Mouse (Mus musculus) kidney, adult 2 months (tissue): ENCODE data around the gene Tekt5.

Experiments
- CTCF ChIP-seq: fragments of 200-500 bp; conservative IDR thresholded peaks from 2 replicates; pipeline ENCODE4 v1.5.1; 2011; ENCODE audit warnings: low read depth, mild to moderate bottlenecking, control low read depth, low read length, moderate library complexity, mixed read lengths; ENCODE audit not compliant: insufficient read depth, insufficient read length
- POLR2A ChIP-seq: fragments of 200-500 bp; IDR thresholded peaks from one replicate; pipeline ENCODE4 v1.6.1; 2011; ENCODE audit warnings: low read depth, low read length, control low read depth

DNA sequence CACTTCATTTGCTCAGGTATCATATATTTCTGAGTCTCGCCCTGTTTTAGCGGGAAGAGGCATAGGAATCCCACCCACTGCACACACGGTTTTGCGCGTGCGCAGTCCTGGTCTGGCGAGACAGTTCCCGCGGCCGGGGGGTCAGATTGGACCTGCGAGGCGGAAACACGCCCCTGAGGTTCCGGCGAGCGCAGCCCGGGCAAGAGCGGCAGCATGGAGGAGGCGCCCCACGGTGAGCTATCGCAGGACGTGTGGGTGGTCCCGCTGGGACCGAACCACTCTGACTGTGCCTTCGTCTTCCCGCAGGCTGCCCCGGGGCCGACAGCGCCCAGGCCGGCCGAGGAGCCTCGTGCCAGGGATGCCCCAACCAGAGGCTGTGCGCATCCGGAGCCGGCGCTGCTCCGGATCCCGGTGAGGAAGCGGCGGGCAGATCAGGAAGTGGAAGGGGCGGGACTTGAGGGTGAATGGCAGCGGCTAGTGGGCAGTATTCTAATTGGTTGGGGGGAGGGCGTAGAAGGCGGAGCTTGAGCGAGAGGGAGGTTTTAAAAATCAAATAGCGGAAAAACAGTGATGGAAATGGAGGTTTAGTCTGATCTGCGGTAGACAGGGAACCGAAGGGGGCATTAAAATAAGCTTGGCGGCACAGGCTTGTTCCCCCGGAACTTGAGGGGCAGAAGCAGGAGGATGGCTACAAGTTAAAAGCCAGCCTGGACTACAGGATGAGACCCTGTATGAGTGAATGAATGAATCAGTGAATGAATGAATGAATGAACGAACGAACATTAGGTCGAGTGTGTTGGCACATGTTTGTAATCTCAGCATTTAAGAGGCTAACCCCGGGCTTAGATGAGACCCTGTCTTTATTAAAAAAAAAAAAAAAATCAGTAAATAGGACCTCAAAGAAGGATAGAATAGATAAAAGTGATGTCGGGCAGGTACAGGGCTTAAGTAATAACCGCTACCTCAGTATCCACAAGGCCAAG lies 16.8 kb upstream of the Tekt5 start, which contains the start of gene Nubp1:
- TF ChIP-seq CTCF (no peak), POLR2A (peak; percentile 58)
